Mouse (Mus musculus) T-cell, adult 2 months (primary cell): Measurements from ENCODE around the gene Pin4.

Experiments
- DNase-seq: peaks from one replicate; pipeline ENCODE4 v3.0.0; 2022; ENCODE audit warnings: low spot score

Gene Pin4

GRCm38 (mm10) chrX:102156618-102157422, 37.6 kb downstream of the Pin4 start, which contains the start of gene Ercc6l:
Gene Ercc6l, minus strand, starts transcription at chrX:102157091.
- DNase-seq: peak; percentile 93

DNA sequence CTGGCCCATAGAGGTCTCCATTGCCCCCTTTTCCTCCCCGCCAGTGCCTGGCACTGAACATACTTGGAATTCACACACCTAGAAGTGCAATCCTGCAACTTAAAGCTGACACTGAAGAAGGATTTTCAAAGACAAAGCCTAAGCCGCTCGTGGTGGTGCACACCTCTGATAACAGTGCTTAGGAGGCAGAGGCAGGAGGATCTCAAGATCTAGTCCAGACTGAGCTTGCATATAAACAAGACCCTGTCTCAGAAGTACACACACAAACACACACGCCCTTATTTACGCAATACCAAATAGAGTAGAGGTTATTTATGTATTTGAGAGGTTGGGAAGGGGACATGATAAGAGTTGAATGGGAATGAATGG, 38.2 kb downstream of the Pin4 start:
- DNase-seq: no peak

- DNase-seq: peak; percentile 27
Measured at GRCm38 (mm10) chrX:102159778-102160177, 40.5 kb downstream of the Pin4 start.

DNA sequence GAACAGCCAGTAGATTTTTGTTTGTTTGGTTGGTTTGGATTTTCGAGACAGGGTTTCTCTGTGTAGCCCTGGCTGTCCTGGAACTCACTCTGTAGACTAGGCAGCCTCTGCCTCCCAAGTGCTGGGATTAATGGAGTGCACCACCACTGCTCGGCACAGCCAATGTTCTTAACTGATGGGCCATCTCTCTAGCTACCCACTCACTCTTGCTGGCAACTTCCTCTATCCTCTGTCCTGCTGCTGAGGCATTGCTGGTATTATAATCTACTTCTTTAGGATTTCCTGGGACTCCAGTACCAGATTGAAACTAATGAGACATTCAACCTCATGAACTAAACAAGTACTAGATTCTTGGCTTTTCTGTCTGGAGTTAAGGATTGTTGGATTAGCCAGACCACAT, 41.3 kb downstream of the Pin4 start:
- no peak for DNase-seq

- DNase-seq: no peak
Measured at GRCm38 (mm10) chrX:102163096-102163495, 43.8 kb downstream of the Pin4 start.

- DNase-seq: no peak
Measured at GRCm38 (mm10) chrX:102163529-102163928, 44.3 kb downstream of the Pin4 start.

- DNase-seq: no peak
Measured at GRCm38 (mm10) chrX:102166521-102166920, 47.3 kb downstream of the Pin4 start.

GRCm38 (mm10) chrX:102166986-102167385, 47.7 kb downstream of the Pin4 start:
- DNase-seq: no peak

DNA sequence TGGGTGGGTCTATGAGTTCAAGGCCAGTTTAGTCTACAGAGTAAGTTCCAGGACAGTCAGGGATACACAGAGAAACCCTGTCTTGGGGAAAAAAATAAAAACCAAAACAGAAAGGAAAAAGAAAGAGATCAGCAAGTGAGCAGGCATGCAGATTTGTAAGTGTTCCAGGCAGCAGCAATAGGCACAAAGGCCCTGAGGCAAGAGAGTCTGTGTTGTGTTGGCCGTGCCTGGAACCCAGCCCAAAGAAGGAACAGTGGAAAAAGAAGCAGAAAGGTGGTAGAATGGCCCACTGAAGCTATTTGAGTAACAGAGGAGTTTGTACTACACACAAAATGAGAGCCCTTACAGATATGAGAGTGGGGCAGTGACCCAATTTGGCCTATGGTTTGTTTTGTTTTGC, 50.5 kb downstream of the Pin4 start:
- no peak for DNase-seq

DNA sequence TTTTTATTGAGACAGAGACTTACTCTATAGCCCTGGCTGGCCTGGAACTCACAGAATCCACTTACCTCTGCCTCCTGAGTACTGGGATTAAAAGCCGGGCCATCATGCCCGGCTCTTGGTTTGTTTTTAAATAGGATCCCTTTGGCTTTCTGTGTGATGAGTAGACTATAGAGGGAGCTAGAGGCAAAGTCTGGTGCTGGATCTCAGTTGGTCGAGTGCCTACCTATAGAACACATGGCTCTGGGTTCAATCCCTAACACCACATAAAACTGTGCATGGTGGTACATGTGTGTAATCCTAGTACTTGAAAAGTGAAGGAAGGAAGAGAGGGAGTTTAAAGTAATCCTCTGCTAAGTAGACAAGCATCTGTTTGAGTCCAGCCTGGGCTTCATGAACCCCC, 50.9 kb downstream of the Pin4 start:
- no peak for DNase-seq

DNA sequence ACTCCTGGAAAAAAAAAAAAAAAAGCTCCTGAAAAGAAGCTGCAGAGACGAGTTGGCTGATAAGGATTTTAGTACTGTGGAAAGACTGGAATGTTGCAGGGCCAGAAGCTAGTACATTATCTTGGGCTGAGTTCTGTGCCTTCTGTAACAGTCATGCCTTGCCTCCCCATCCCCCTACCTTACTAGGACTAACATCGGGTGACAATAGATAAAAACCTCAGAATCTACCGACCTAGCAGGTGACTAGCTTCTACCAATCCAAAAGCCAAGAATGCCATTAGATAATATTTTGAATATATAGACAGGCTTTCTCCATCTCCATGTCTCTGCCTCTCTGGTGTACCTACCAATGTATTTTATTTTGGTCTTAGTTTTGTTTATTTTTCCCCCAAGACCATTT, 51.7 kb downstream of the Pin4 start:
- DNase-seq: no peak

GRCm38 (mm10) chrX:102175538-102176287, 56.5 kb downstream of the Pin4 start:
- DNase-seq: no peak
